Mouse (Mus musculus) c-Kit-positive CD71-positive TER-119-positive erythroid progenitor cells, embryonic 14.5 days (primary cell): ENCODE results near the gene Nfkbie.

ENCODE experiments used
- DNase-seq: peaks from one replicate; pipeline ENCODE4 v3.0.0-alpha.2; 2013; ENCODE audit warnings: low spot score

The Nfkbie gene

GRCm38 (mm10) chr17:45598891-45599290 lies 43.4 kb downstream of the Nfkbie start:
- no peak for DNase-seq

GRCm38 (mm10) chr17:45599446-45600242 lies 44.1 kb downstream of the Nfkbie start, which contains the start of gene Slc29a1:
Gene Slc29a1, minus strand, starts transcription at chr17:45599606.
- DNase-seq, result no peak

- DNase-seq, result no peak
These were observed 44.8 kb downstream of the Nfkbie start for GRCm38 (mm10) chr17:45600267-45600666.

GRCm38 (mm10) chr17:45601325-45601724 lies 45.8 kb downstream of the Nfkbie start:
- no peak for DNase-seq

- DNase-seq, result no peak
These were observed 46.4 kb downstream of the Nfkbie start, which contains the start of gene Mymx for GRCm38 (mm10) chr17:45601877-45602304. Gene Mymx, minus strand, starts transcription at chr17:45602102.

- DNase-seq, result no peak
These were observed 47.5 kb downstream of the Nfkbie start for GRCm38 (mm10) chr17:45602984-45603383.

- DNase-seq, result no peak
These were observed 51.7 kb downstream of the Nfkbie start for GRCm38 (mm10) chr17:45606992-45607879.

GRCm38 (mm10) chr17:45608396-45608795 lies 52.9 kb downstream of the Nfkbie start:
- no peak for DNase-seq

- no peak for DNase-seq
These were observed 54.8 kb downstream of the Nfkbie start for GRCm38 (mm10) chr17:45610144-45610866.

- no peak for DNase-seq
These were observed 56.5 kb downstream of the Nfkbie start for GRCm38 (mm10) chr17:45612008-45612407.
